Mouse (Mus musculus): ENCODE data around the gene Dcdc2b.

Gene Dcdc2b

DNA sequence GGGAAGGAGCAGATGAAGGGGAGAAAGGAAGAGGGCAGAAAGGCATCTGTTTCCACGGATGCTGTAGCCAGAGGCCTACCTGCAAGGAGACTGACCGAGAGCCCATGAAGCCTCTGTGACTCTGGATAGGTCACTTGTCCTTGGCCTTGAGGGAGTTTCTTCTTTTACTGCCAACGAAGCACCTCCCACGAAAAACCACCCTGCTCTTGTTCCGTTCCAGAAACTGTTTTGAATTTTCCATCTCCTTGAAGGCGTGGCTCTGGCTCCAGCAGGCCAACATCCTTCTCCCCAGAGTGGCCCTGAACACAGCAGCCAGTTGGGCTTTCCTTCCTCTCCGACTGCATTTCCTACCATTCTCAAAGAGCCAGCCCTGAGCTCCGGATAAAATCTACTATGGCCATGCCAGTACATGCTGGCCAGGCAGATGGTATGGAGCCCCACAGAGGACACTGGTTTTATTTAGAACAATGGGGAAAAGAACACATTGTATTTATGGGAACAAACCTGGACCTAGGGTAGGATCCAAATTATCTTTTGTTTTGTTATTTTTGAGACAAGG lies 7.3 kb upstream of the Dcdc2b start:
- no peak for DNase-seq (ENCODE audit: low spot score)

DNA sequence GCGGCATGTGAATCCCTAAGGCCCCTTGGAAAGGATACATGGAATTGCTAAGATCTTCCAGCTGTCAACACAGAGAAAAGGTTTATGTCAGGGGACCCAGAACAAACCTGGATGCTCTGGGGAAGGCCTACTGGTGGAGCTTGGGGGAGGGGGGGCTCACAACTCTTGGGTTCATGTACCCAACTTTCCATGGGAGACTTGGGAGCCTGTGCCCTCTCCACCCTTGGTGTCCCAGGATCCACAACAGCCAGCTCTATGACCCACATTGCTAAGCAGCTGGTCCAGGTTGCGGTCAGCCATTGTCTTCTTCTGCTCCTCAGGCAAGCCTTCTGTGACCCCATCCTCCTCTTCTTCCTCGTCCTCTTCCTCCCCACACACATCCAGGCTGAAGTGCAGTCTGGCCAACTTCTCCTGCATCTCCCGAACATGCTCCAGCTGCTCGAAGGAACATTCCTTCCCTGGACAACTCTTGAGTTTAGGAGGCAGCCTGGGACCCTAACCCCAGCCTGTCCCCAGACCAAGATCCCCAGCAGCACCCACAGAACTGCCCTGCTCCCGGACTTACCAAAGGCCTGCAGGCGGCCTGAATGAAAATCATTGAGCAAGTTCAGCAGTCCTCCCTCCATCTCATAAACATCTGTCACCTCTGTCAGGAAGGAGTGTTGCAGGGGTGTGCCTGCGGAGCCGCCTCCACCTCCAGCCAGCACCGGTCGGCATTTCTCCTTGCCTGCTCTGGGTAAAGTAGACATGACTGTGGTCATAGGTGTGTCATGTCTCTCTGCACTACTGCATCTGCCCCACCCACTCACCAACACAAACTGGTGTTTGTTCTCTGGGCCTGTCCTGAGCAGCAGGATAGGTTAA lies 6.6 kb upstream of the Dcdc2b start:
- no peak for DNase-seq (ENCODE audit: low spot score)

DNA sequence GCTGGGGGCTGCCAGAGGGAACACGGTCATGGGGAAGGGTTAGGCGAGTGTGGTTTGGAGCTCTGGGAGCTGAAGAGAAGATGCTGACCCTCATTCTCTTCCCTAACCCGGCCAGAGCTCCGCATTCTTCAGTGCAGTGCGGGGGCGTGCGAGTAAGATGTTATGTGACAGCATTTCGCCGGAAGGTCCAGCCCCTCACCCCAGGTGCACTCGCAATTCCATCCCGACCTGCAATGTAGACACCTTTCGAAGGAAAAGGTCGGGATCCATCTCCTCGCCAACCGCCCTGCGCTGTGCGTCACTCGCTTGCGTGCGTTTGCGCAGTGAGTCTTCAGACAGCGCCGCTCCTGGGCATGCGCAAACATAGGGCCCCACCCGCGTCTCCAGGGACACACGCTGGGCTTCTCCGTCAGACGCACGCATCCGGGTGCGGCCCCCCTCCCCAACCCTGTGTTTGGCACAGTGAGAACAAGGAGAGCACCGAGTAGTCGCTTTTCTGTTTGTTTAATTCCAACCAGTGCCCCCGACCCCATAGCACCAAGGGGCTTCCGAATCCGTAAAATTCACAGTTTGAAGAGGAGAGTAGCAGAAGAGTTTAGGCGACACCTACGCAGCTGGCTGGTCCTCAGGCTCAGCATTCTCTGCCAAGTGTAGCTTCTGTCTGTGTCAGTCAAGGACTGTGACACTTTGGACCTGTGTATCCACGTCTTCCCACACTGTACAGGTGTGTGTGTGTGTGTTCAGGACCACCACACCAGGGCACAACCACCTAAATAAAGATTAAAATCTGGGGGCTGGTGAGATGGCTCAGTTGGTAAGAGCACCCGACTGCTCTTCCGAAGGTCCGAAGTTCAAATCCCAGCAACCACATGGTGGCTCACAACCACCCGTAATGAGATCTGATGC lies 5.0 kb upstream of the Dcdc2b start, which contains the start of gene Iqcc:
Gene Iqcc (minus strand): TSS at position 314 of the 906 bp plus-strand sequence.
- peak; percentile 97 for DNase-seq (ENCODE audit: low spot score)

DNA sequence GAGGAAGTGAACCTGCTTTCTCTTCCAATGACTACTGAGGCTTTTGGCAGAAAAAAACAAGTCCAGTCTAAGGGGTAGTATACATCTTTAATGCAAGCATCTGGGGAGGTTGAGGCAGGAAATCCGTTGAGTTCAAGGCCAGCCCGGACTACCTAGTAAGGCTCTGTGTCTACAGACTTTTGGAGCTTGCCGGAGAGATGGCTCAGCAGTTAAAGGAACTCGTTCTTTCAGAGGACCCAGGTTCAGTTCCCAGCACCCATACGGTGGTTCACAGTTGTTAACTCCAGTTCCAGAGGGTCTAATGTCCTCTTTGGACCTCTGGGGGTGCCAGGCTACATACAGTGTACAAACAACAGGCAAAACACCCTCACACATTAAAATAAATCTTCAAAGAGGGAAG lies 4.0 kb upstream of the Dcdc2b start:
- no peak for DNase-seq (ENCODE audit: low spot score)

DNA sequence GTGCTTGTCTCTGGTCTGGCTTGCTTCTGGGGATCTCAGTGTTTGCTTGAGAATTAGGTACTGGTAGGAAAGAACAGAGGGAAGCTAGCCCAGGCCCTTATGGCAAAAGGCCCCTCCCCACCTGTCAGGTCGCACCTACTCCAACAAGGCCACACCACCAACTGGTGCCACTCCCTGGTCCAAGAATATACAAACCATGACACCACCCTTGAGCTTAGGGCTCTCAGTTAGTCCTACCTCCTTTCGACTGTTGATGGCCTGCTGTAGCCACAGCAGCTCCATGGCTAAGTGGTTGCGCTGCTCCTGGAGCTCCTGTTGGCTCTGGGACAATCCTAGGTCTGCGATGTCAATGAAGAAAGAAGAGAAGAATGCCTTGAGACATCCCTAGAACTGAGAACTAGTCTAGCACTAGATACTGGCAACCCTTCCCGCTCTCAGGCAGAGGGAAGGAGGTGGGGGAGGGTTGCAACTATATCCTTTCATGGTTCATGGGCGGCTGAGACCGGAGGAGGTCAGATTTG lies 3.1 kb upstream of the Dcdc2b start:
- DNase-seq (ENCODE audit: low spot score): no peak

DNA sequence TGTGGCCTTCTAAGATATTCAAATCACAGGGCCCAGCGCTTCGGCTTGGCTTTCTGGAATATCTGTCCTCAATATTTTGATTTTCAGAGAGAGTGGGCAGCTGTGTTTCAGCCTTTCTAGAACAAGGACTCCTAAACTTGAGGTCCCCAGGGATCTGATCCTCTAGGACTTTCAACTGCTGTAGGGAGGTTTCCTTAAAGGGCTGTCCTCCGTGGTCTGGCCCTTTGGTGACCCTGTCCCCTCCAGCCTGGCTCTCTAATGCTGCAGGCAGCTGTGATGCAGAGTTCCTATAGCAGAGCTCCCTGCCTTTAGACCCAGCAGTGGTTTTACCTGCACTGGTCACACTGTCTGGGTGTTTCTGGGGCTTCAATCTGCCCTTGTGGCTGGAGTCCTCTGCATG lies 2.6 kb upstream of the Dcdc2b start:
- no peak for DNase-seq (ENCODE audit: low spot score)

DNA sequence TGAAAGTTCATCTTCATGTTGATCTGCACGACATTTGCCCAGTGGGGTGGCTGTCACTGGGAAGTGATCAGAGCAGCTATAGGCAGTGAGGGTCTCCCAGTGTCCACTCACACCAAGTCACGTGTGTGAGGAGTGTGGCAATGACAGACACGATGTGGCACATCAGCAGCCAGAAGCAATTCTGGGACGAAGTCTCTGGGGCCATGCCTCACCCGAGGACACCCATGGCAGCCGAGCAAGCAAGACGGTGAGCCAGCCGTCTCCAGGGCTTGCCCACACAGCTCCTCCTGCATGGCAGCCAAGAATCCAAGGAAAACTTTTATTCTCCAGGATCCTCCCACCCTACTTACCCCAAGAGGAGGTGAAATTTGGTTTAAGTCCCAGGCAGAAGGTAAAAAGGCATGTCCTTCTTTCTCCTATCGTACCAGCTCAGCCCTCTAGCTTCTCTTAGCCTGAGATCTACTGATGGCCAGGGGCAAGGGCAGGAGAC lies 1.8 kb upstream of the Dcdc2b start:
- no peak for DNase-seq (ENCODE audit: low spot score)

DNA sequence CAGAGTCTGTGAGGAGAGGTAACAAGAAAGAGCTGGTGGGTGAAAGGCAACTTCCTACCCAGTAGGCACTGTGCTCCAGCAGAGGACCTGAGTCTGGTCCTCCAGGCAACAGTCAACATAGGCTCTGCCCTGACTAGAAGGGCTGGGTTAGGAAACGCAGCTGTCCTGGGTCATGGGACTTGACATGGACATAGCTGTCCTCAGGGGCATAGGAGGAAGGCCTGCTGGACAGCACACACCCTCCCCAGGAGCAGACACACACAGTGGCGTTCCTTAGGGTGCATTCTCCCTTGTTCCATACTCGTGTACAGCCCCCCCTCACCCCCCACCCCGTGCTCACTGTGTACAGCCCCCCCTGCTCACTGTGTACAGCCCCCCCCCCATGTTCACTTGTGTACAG lies 3.6 kb downstream of the Dcdc2b start:
- DNase-seq (ENCODE audit: low spot score): no peak

DNA sequence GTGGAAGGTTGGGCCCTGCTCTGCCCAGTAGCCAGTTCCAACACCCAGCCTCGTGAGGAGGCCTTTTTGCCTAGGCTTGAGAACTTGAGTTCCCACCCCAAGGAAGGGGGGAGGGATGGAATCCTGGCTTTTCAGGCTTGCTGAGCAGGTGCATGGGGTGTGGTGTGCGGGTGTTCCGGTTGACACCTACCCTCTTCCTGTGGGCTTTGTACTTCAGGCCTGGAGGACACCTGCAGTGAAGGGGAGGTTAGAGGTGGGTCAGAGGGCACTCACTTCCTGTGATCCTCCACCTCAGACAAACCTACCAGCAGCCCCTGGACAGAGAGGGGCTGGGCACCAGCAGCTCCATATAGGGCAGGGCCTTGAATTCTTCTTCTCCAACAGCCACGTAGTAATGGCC lies 4.0 kb downstream of the Dcdc2b start:
- no peak for DNase-seq (ENCODE audit: low spot score)

DNA sequence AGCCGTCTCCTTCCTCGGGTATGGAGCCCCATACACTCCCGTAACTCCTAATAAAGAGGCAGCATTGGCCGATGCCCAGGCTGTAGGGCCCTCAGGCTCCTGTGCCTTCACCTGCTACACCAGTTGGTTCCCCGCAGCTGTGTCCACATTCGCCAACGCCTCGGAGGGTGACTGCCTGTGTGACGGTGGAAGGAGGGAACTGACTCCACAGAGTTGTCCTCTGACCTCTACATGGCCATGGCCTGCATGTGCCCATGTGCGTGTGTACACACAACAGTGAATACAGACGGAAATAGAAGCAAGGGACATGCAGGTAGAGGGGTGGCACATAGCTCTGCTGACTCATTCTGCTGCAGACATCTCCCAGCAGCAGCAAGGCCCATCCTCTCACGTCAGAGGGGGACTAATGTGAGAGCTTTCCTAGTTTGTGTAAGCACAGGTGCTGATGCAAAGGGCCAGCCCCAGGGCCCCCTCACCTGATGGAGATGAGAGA lies 4.9 kb downstream of the Dcdc2b start:
- DNase-seq (ENCODE audit: low spot score): no peak

DNA sequence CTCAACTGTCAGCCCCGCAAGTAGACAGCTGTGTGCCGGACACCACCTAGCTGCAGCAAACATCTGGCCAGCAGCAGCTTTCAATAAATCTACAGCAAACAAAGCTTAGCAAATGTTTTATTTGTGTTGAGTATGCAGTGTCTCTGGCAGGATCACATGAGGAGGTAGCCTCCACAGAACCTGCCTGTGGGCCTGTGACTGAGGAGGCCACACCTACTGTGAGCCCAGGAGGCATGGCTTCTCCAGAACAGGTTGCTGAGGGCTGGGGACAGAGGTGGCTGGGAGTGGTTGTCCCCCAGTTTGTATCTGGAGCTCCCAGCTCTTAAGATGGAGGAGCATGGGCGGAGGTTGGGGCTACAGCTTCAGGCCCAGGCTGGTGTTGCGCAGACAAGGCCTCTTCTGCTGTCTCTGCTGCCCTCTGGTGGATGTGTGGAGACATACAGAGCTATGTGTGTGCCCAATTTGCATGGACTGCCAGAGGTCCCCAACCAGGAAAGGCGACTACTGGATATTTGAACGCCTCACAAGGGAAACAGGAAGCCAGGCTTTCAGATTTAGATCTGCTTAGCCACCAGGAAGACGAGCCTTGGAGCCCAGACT lies 5.5 kb downstream of the Dcdc2b start:
- peak; percentile 95 for DNase-seq (ENCODE audit: low spot score)

DNA sequence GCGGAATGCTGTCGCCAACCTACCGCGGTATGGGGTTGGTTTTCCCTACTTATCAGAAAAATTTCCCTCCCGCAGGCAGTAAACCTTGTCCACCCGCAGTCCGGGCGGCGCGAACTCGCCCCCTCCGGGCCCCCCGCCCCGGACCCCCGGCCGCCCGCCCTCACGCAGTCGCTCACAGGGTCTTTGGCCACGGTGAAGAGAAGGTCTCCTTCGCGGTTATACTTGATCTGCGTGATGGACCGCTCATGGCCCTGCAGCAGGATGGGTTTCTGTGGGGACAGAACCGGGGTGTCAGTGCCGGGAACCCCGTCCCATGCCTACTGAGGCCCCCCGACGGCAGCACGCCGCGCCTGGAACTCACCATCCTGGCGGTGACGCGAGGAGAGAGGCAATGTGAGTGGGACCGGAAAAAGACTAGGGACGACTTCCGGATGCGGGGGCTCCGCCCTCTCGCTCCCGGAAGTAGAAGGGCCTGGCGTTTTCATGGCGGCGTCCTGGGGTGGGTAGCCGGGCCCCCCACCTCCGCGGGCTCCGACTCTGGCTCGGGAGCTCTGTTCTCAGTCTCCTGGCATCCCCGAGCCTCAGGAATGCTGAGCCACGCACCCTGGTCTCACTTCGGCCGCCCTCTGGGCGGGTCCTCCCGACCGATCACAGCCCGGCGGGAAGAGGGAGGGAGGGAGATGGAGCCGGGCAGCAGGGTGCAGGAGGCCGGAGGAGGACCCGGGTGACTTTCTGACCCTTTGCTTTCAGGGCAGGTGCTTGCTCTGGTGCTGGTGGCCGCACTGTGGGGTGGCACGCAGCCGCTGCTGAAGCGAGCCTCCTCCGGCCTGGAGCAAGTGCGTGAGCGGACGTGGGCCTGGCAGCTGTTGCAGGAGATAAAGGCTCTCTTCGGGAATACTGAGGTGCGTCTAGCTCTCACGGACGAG lies 13.6 kb downstream of the Dcdc2b start, which contains the start of the genes Eif3i and Tmem234:
Gene Eif3i (minus strand): TSS at position 416 of the 926 bp plus-strand sequence.
Gene Tmem234 (plus strand): TSS at position 436 of the 926 bp plus-strand sequence.
- DNase-seq (ENCODE audit: low spot score): peak; percentile 90

DNA sequence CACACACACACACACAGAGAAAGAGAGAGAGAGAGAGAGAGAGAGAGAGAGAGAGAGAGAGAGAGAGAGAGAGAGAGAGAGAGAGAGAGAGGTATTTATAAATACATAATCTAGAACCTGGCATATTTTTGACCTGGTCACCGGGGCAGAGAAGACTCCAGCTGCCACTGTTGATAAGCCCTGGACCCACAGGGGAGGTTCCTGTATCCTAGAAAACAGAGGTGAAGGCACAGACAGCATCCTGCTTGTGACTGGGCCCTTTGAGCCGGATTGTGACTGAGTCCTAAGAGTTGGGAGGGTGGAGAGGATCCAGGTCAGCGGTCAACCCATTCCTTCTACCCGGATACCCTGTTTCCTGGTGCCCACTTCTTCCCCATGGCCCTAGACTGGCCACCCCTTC lies 25.2 kb downstream of the Dcdc2b start:
- no peak for DNase-seq (ENCODE audit: low spot score)

DNA sequence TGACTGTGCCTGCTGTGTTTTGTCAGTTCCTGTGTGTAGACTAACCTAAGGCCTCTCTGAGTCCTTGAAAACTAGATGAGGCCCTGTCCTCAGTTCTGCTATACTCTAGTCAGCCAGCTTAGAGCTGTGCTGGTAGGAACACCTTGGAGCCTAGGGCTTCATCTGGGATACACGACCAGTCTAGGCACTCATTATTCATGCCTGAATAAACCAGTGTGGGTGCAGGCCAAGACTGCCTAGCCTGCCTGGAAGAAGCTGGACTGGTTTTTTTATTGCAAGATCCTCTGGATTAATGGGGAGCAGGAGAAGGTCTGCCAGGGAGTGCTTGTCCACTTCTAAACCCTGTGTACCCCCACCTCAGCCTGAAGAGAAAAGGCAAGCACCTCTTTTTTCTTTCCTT lies 27.1 kb downstream of the Dcdc2b start:
- no peak for DNase-seq (ENCODE audit: low spot score)

DNA sequence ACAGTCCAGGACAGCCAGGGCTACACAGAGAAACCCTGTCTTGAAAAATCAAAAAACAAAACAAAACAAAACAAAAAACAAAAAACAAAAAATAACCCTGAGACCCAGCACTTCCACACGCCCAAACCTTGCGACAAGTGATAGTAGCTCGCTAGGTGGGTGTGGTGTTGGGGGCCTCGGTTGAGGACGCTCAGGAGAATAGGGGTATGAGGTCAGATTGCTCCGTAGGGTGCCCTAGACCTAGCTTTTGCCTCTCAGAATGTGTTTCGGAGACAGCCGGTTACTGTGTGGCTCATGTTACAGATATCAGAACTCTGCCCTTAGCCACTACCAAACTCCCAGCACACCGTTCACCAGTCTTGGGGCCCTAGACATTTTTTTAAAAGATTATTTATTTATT lies 28.3 kb downstream of the Dcdc2b start:
- no peak for DNase-seq (ENCODE audit: low spot score)

DNA sequence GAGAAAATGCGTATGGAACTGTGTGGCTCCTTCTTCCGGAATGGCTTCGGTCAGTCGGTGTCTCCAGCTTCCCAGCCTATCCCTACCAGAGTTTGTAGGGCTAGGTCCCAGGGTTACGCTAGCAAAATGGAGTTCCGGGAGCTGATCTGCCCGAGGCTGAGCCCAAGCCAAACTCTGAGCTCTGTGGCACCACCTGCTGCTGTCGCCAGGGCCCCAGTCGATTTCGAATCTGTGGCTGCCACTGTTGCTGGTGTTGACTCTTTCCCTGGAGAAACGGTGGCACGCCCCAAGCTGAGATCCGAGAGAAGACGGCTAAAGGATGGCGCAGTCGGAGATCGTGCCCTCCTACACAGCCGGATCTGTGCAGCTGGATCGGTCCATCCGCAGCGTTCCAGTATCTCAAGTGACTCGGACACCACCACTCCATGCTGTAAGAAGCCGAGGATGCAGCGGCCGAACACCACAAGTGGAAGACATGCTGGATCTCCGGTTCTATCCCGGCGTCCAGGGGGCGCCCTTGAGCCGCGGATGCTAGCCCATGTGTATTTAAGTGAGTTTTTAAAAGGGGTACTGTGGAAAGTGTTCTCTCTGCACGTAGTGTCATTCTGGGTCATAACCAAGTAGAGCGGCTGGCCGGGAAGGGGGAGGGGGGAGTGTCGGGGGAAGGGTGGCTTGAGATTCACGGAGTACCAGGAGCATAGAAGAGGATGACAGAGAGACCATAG lies 29.0 kb downstream of the Dcdc2b start:
- peak; percentile 89 for DNase-seq (ENCODE audit: low spot score)

DNA sequence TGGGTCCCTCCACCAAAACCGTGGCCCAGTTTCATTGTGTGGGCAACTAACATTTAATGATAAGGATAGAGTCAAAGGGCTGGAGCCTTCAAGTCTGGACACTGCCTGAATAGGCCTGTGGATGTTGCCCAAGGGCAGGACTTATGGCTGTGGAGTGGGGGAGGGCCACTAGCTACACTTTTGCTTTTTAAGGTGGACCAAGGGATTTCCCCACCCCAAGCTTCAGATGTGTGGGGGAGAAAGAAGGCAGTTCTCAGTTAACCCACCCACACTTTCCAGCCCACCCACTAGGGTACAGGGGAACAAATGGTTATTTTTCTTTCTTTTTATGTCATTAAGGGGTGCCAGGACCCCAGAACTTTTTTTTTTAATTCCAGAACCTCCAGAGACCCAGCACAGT lies 29.7 kb downstream of the Dcdc2b start:
- DNase-seq (ENCODE audit: low spot score): no peak

DNA sequence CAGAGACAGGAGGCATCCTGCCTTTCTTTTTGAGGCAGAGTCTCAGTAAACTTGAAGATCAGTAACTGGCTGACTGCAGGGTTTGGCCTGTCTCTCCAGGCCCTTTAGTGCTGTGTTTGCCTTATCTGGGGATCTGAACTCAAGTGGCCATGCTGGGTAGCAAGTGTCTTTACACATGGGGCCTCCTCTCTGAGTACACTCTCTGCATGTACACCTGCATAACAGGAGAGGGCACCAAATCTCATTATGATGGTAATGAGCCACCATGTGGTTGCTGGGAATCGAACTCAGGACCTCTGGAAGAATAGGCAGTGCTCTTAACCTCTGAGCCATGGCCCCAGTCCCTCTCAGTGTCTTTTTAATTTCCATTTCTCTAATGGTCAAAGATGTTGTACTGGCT lies 31.8 kb downstream of the Dcdc2b start:
- DNase-seq (ENCODE audit: low spot score): no peak

DNA sequence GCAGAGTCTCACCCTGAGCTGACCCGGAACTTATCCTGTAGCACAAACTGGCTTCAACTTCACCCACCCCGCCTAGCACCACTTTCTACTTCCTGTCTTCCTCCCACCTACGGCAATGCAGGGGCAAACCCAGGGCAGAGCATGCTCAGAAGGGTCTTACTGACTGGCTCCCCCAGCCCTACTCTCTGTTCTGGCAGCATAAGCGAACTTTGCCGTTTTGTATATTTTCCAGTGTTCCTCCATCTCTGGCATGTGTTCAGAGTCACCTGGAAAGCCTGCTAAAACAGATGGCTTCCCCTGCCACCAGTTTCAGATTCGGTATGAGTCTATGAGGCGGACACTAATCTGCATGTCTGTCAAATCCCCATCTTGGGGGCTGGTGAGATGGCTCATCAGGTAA lies 33.7 kb downstream of the Dcdc2b start:
- DNase-seq (ENCODE audit: low spot score): no peak

DNA sequence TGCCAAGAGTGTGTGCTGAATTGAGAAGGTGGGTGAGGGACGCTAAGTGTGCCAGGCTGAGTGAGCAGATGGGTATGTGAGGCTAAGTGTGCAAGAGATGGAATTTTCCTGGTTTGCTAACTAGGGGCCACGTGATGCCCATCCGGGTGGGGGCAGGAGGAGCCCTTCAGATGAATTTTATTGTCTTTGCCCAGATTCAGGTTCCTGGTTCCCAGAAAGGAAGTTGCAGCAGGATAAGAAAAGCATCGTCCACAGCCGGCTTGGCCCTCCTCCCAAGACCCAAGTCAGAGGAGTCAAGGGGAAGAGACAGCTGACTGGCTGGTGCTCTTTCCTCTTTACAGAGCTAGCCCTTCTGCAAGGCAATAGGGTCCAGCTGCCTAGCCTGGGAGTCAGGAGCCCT lies 35.6 kb downstream of the Dcdc2b start, which contains the start of gene Fam167b:
Gene Fam167b (minus strand): TSS at position 84 of the 400 bp plus-strand sequence.
- no peak for DNase-seq (ENCODE audit: low spot score)

Measured in embryo, embryonic 10 days (tissue).